Mouse (Mus musculus) heart, postnatal 10 days (tissue): ENCODE data around the gene Tmsb10. TPM values are rescaled to one million over a fixed set of nuclear protein-coding genes. Genes with fewer than 3 reads are reported as not detected.

Source experiments
- DNase-seq, 2 experiments: peaks; one replicate each; pipeline ENCODE4 v3.0.0; 2021
- intact Hi-C: fragments of 180-260 bp; cut with DNase I; formaldehyde crosslinking; loops from one replicate; pipeline ENCODE4 v1.15.1; 2025
- total RNA-seq, 2 experiments: library from RNA; stranded (reverse); gene quantifications; 2 replicates each; pipeline ENCODE4 v1.2.3; 2021

The Tmsb10 gene
- total RNA-seq, result 100 to 1,000 TPM; 526 to 622 TPM

- no peak for DNase-seq
- intact Hi-C loops, result loop anchor here (5.0 kb wide), 1 partner anchor 54 kb away; no protein-coding TSS in a partner anchor
These were observed at the start of gene Tmsb10 for GRCm38 (mm10) chr6:72958662-72959071. TSS of gene Tmsb10 (minus strand) at chr6:72958748.

DNA sequence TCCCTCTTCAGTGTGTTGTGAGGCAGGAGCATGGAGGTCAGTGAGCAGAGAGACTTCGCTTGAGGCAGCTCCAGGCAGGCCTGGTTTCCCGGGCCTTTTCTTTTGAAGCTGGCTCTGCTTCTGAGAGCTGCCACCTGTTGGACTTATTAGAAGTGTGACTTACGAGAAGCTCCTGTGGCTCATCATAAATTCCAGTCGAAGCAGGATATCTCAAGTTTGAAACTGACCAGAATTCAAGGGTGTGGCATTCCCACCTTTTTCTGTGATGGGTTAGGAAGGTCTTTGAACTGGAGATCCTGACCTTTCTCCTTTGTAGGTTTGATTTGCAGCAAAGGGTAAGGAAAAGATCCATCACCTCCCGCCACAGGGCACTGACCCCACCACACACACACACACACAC, 45.1 kb upstream of the Tmsb10 start:
- intact Hi-C loops, result no loop called here
- DNase-seq, result no peak

DNA sequence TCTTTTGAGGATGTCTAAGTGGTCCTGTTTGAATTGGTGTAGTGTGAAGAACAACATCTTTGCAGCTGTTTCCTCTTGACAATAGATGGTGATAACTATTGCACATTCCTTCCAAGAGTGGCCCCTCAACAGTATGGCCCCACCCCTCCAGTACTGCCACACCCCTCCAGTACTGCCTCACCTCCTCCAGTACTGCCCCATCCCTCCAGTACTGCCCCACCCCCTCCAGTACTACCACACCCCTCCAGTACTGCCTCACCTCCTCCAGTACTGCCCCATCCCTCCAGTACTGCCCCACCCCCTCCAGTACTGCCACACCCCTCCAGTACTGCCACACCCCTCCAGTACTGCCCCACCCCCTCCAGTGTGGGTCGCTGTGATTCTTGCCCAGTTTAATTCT, 43.8 kb upstream of the Tmsb10 start:
- intact Hi-C loops, result no loop called here
- no peak for DNase-seq

DNA sequence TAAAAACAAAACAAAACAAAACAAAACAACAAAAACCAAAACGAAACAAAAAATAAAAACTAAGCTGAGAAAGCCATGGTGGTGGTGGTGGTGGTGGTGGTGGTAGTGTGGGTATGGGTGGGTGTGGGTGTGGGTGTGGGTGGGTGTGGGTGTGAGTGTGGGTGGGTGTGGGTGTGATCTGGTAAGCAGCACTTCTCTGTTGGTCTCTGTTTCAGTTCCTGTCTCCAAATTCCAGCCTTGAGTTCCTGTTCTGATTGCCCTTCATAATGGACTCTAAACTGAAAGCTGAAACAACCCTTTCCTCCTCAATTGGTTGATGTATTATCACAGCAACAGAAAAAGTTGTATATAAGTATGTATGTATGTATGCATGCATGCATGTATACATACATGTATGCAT, 40.3 kb upstream of the Tmsb10 start:
- DNase-seq, result no peak
- intact Hi-C loops, result no loop called here

DNA sequence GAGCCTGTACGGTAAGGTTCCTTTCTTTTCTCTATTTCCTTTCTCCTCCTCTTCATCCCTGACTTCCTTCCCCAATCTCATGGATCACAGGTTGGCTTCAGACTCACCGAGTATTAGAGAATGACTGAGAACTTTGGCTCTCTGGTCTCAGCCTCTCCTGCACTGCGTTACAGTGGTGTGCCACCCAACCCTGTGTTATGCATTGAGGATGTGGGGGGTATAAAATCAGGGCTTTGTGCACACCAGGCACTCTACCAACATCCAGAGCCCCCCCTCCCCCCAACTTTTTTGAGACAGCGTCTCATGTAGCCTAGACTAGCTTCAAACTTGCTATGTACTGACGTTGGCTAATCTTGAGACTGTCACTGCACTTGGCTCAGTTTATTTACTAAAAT, 35.1 kb upstream of the Tmsb10 start:
- no peak for DNase-seq
- intact Hi-C loops, result no loop called here

DNA sequence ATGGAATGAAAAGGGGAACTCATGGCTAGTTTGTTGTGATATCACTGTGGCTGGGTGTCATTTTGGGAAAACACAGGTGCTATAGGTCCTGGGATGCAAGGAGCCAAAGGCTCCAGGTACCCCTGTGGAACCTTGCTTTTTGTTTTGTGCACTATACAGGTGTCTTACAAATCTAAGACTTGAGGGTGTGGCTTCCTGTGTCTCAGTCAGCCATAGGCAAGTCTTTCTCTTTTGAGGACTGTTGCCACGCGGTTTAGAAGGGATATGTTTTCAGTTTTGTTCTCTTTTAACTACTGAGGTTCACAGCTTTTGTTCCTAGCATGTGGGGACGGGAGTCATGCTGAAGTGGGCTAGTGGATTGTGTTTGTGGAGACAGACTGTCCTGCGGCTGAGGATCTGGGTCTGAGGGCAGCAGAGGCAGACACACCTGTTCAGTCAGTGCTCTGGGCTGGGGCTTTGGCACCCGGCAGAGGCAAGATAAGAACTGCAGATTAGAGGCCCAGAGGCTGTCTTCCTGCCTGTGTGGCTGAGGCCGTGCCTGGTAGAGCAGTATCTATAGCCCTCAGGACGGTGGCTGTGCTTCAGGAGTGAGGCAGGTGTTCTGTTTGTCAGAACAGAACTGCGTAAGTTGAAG, 34.6 kb upstream of the Tmsb10 start:
- intact Hi-C loops, result no loop called here
- DNase-seq, result no peak

- DNase-seq, result no peak
- intact Hi-C loops, result no loop called here
These were observed 31.7 kb upstream of the Tmsb10 start for GRCm38 (mm10) chr6:72990206-72990605.

DNA sequence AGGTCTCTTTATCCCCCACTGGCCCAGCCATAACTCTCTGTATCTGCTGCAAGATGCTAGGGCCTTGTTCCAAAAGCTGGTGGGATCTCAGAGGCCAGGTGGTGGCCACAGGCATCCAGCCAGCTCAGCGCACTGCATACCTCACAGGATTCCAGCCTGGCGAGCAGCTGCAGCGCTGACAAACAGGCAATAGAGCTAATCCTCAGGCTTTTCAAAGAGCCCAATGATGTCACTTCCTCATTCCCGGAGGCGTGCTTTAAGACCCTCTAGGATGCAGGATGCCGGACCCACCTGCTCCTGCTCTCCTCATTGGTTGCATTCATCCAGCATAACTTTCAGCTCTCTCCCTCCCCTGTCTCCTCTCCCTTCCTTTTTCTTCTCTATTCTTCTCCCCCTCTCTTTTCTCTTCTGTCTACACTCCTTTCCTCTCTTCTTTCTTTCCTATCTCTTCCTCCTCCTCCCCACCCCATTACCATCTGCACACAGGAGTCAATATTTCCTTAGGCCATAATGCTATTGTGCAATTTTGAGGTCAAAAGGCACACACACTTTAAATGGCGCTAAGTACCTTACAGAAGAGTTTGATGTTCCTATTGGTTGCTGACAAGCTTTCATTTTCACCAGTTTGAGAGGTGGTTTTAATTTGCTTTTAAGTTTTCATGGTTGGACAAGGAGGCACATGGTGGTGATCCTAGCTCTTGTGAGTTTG, 30.6 kb upstream of the Tmsb10 start:
- intact Hi-C loops, result no loop called here
- DNase-seq, result peak in 1 of 2 experiments; percentile 36

GRCm38 (mm10) chr6:72982506-72982905, 24.0 kb upstream of the Tmsb10 start:
- DNase-seq, result no peak
- intact Hi-C loops, result no loop called here

DNA sequence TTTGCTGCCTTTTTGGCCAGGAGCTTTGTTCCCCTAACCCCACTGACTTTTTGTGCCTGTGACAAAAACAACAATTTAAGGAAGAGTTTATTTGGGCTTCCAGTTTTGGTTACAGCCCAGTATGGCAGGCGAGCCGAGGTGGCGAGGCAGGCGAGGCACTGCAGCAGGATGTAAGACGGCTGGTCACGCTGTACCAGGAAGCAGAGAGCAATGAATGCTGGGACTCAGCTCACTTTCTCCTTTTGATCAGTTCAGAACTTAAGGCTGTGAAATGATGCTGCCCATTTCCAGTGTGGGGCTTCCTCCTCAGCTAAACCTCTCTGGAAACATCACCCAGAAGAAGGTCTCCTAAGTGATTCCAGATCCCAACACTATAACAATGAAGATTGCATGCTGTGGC, 23.3 kb upstream of the Tmsb10 start:
- peak; percentile 30 to 41 for DNase-seq
- intact Hi-C loops, result loop anchor here (2.0 kb wide), 2 partner anchors 25 to 41 kb away; no protein-coding TSS in a partner anchor

DNA sequence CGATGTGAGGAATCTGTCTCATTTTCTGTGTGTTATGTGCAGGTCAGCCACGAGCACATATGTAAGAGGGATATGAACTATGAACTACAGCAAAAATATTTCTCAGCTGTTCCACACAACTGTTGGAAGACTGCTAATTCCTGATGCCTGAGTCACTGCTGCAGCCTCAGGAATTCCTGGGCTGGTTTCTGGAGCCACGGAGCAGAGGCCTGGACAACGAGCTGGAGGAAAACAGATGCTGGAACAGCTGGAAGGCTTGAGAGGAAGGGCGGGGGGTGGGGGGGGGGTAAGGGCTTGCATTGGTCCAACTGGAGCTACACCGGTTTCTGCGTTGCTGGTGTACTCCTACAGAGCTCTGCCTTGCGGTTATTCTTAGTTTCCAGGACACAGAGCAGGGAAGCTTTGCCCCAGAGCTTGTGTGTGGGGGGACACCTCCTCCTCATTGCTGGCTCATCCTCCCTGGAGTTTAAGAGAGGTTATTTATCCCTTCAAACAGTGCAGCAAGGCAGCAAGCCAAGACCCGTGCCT, 22.6 kb upstream of the Tmsb10 start:
- intact Hi-C loops, result loop anchor here (2.0 kb wide), 2 partner anchors 24 to 40 kb away; no protein-coding TSS in a partner anchor
- DNase-seq, result peak; percentile 69 to 73

DNA sequence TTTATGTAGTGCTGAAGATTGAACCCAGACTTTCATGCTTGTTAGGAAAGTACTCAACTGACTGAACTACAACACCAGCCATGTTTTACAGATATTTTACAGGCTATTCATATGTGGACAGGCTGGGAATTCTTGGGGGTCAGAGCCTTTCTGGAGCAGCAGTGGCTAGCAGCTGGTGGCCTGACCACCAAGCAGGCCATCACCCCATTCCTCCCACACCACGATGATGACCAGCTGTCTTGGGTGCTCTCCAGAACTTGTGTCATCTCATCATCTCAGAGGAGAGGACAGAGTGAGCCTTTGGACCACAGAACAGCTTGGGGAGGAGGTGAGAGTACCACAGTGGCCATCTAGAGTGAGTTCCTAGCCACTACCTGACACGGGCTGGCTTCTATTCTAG, 18.3 kb upstream of the Tmsb10 start:
- intact Hi-C loops, result no loop called here
- DNase-seq, result peak; percentile 60 to 68

GRCm38 (mm10) chr6:72971074-72971473, 12.5 kb upstream of the Tmsb10 start:
- no peak for DNase-seq
- intact Hi-C loops, result no loop called here

DNA sequence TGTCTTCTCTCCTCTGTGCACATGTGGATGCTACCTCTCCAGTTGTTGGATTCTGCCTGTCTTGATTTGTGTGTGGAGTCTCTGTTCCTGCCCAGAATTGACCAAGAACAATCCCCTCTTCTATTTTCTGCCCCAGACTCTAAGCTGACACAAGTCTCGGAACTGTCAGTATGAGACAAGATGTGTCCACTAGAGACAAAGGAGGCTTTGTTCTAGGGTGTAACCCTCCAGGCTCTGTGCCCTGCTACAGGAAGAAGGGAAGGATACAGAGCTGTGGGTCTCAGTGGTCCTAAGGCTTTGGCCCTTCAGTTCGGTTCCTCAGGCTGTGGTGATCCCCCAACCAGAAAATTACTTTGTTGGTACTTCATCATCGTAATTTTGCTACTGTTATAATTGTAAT, 11.2 kb upstream of the Tmsb10 start:
- intact Hi-C loops, result no loop called here
- no peak for DNase-seq

GRCm38 (mm10) chr6:72965199-72965598, 6.7 kb upstream of the Tmsb10 start:
- intact Hi-C loops, result no loop called here
- no peak for DNase-seq

GRCm38 (mm10) chr6:72962281-72962741, 3.8 kb upstream of the Tmsb10 start:
- no peak for DNase-seq
- intact Hi-C loops, result no loop called here

DNA sequence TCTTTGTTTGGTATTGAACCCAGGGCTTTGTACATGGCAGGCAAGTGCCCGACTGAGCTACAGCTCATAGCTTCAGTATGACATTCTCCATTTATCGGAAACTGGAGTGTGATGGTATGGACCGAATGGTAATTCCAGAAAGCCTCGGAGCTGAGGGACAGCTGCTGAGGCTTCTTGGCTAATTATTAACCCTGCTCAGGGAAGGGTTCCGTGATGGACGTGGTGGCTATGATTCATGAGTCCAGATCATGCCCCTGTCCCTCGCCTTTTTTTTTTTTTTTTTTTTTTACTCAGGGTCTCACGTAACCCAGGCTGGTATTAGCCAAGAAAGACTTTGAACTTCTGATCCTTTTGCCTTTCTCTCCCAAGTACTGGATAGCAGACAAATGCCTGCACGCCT, 3.1 kb upstream of the Tmsb10 start:
- intact Hi-C loops, result no loop called here
- DNase-seq, result no peak

DNA sequence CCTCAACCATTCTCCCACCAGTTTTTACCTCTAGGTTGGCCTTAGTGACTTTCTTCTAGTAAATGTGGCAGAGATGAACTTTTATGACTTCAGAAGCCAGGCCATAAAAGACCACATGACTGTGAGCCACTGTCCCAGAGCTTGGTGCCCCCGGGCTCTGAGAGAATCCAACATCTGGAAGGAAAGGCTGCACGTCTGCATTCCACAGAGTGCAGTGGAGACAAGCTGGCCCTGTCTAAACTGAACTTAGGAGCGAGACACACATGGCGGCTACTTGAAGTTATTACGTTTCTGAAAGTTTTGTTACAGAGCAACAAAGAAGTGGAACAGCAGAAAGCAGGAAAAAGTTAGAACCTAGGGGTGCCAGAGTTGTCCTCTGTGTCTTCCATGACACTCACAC, 2.1 kb upstream of the Tmsb10 start:
- intact Hi-C loops, result no loop called here

DNA sequence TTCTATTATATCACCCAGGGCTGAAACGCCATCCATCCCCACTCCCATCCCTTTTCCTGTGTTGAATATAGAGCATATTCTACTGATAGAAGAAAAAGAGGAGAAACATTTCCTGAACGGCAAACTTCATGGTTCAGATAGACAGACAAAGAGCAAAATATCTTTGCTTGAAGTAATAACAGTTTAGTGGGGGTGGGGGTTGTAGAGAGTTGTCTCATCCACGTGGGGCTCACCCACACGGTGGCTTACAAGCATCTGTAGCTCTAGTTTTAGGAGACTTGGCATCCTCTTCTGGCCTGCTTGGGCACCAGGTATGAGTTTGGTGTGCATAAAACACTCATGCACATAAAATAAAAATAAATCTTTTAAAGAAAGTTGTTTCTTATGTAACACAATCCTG, 627 bp upstream of the Tmsb10 start:
- intact Hi-C loops, result loop anchor here (5.0 kb wide), 1 partner anchor 53 kb away; no protein-coding TSS in a partner anchor
- no peak for DNase-seq

More for the DNA sequence above, 2.1 kb upstream of the Tmsb10 start:
- DNase-seq, result no peak

DNA sequence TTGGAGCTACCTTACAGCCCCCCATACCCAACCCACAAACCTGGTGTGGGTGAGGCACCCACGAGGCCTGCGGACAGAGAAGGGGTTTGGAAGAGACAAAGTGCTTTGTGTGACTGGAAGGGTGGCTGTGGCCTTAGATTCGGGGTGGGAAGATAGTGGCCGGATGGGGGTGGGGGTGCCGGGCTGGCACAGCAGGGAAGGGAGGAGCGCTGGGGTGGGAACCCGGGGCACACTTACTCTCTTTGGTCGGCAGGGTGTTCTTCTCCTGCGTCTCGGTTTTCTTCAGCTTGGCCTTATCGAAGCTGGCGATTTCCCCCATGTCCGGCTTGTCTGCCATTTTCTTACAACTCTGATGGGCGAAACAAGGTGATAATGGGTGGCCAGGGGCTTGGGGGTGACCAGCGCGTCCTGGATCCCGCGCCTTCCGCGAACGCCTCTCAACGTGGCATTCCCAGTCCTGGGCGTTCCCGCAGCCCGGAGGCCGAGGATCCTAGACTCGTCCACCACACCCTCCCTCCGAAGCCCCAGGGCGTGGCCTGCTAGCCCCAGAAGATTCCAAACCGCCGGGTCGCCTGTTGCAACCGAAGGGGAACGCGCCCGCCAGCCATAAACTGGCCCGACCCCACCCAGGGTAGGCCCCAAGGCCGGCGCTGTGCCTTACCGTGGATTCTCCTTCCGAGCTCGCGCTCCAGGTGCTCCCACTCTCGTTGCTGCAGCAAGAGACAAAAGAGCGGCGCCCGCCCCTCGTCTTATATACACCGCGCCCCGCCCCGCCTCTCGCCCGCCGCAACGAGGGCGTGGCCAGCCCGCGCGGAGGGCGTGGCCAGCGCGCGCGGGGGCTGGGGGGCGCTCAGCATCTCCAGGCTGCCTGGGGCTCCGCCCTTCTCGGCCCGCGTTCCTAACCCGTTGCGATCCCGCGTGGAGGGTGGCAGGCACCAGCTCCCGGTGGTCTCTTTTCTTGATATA, 589 bp downstream of the Tmsb10 start:
- peak; percentile 91 to 92 for DNase-seq
- intact Hi-C loops, result loop anchor here (2.0 to 5.0 kb wide), 2 partner anchors 23 to 54 kb away; no protein-coding TSS in a partner anchor

DNA sequence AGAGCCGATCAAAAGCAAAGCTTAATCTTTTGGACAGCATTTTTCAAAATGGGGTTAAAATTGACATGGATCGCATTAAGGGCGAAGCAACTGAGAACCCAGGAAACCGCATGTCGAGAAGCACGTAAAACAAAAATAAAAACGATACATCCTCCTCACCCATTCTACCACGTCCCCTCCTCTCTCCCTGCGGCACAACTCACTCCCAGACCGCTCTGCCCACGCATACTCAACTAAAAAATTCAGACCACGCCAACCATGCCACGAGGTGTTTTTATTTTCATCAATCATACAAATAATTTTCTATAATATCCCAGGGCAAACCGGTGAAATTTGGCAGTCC, 1.5 kb downstream of the Tmsb10 start:
- intact Hi-C loops, result loop anchor here (2.0 to 5.0 kb wide), 2 partner anchors 24 to 55 kb away; no protein-coding TSS in a partner anchor
- no peak for DNase-seq
